Mouse (Mus musculus): Measurements from ENCODE around the gene Sgcd.

DNA sequence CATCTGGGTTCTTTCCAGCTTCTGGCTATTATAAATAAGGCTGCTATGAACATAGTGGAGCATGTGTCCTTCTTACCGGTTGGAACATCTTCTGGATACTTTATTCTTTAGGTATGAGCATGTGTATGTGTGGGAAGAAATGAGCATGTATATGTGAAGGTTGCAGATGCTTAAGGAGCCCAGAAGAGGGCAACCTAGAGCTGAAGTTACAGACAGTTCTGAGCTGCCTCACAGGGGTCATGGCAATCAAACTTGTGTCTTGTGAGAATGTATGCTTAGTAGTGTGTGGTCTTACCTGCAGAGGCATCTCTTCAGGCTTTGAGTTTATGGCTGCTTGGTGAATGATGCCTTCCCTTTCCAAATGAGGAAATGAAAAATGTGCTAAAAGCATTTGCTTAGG, 1084.5 kb downstream of the Sgcd start:
- TF ChIP-seq CTCF (IDR thresholded peaks at IDR 0.05; ENCODE audit: borderline replicate concordance, extremely low read depth, insufficient read depth, insufficient read length) = no peak
- TF ChIP-seq POLR2A (IDR thresholded peaks at IDR 0.05; ENCODE audit: borderline replicate concordance, extremely low read depth, insufficient read depth, insufficient read length, poor library complexity, severe bottlenecking) = no peak
